Mouse (Mus musculus): Measurements from ENCODE around the gene Brpf3.
A peak's percentile ranks its signal among the peaks of the same experiment; 100 is the strongest.

Brpf3 gene

GRCm38 (mm10) chr17:28875316-28875715, 74.4 kb downstream of the Brpf3 start:
- peak; percentile 89 for DNase-seq

GRCm38 (mm10) chr17:28876331-28876730, 75.4 kb downstream of the Brpf3 start:
- no peak for DNase-seq

GRCm38 (mm10) chr17:28876821-28877220, 75.9 kb downstream of the Brpf3 start:
- peak; percentile 34 for DNase-seq

GRCm38 (mm10) chr17:28879931-28880391, 79.1 kb downstream of the Brpf3 start:
- DNase-seq: peak; percentile 77

- peak; percentile 52 for DNase-seq
These were observed 81.4 kb downstream of the Brpf3 start for GRCm38 (mm10) chr17:28882316-28882715.

GRCm38 (mm10) chr17:28882810-28883209, 81.9 kb downstream of the Brpf3 start:
- no peak for DNase-seq

GRCm38 (mm10) chr17:28883941-28884516, 83.1 kb downstream of the Brpf3 start:
- no peak for DNase-seq

GRCm38 (mm10) chr17:28885231-28885630, 84.3 kb downstream of the Brpf3 start:
- no peak for DNase-seq

- DNase-seq: no peak
These were observed 85.4 kb downstream of the Brpf3 start for GRCm38 (mm10) chr17:28886266-28886665.

Measured in right cerebral cortex, adult 18-20 months (tissue).